Mouse (Mus musculus) cerebellum, adult 2 months (tissue): ENCODE measurements at regions not wholly inside any gene's neighbourhood (a gene's known extent, or its start where the extent isn't known, plus 50 kb on each side); places are given as distances from the start of the nearest gene placed in this dataset.

Source experiments
- DNase-seq, 2 experiments: peaks; one replicate each; pipeline ENCODE4 v3.0.0; 2021
- H3K27ac ChIP-seq: fragments of 200-500 bp; 2 replicates; pipeline ENCODE4 v1.5.1; 2012; ENCODE audit warnings: low read length, control low read depth, inconsistent platforms; ENCODE audit not compliant: insufficient read depth
- H3K27me3 ChIP-seq: fragments of 200-500 bp; 2 replicates; pipeline ENCODE4 v1.6.1; 2012; ENCODE audit warnings: inconsistent platforms, mild to moderate bottlenecking, low read length, moderate library complexity; ENCODE audit not compliant: control insufficient read depth, insufficient read depth
- H3K4me1 ChIP-seq: fragments of 200-500 bp; 2 replicates; pipeline ENCODE4 v1.6.1; 2011; ENCODE audit warnings: low read length; ENCODE audit not compliant: control insufficient read depth, insufficient read depth
- H3K4me3 ChIP-seq: fragments of 200-500 bp; replicated peaks from 2 replicates; pipeline ENCODE3; 2011; ENCODE audit warnings: mild to moderate bottlenecking, low read depth, low read length, control low read depth; ENCODE audit not compliant: insufficient read depth
- CTCF ChIP-seq: fragments of 200-500 bp; IDR thresholded peaks from 2 replicates; pipeline ENCODE4 v1.5.1; 2011; ENCODE audit warnings: low read depth, mild to moderate bottlenecking, control low read depth, low read length, moderate library complexity, borderline replicate concordance; ENCODE audit not compliant: insufficient read depth
- POLR2A ChIP-seq: fragments of 200-500 bp; IDR thresholded peaks from 2 replicates; pipeline ENCODE4 v1.6.1; 2011; ENCODE audit warnings: low read length, control low read depth, borderline replicate concordance; ENCODE audit not compliant: insufficient read depth
- WGBS: fragments of 180-500 bp; shearing (Covaris S2); methylation state at CpG from one replicate; pipeline ENCODE4 v1.1.7; 2018; 5-methylcytosine and 5-hydroxymethylcytosine counted together

- WGBS: 88% methylated on average over 12 of the region's 12 CpGs
- no peak for TF ChIP-seq POLR2A
- TF ChIP-seq CTCF: no peak
- Histone ChIP-seq H3K27ac (no peak overlapping the region), H3K4me3 (no peak overlapping the region), H3K27me3 (no peaks in the 10 kb centered on the region; the same call in 1 of the 2 replicates), H3K4me1 (no peaks in the 10 kb centered on the region)
- no peak for DNase-seq
Measured at GRCm38 (mm10) chr3:104327034-104327729, 107.0 kb upstream of the Magi3 start.

GRCm38 (mm10) chr3:104322591-104322990 is 102.4 kb upstream of the Magi3 start:
- Histone ChIP-seq H3K4me1 (no peaks in the 10 kb centered on the region), H3K27me3 (no peaks in the 10 kb centered on the region; the same call in 1 of the 2 replicates), H3K4me3 (no peak overlapping the region), H3K27ac (no peak overlapping the region)
- WGBS: 85% methylated on average over 2 of the region's 2 CpGs
- DNase-seq: no peak
- no peak for TF ChIP-seq CTCF
- TF ChIP-seq POLR2A: no peak

GRCm38 (mm10) chr3:104320404-104320803 is 100.2 kb upstream of the Magi3 start:
- TF ChIP-seq CTCF: no peak
- DNase-seq: no peak
- WGBS: 54% methylated on average over 4 of the region's 4 CpGs
- H3K4me1 ChIP-seq: no peaks in the 10 kb centered on the region
- no peak overlapping the region for H3K4me3 ChIP-seq
- H3K27me3 ChIP-seq: no peaks in the 10 kb centered on the region; the same call in 1 of the 2 replicates
- no peak overlapping the region for H3K27ac ChIP-seq

- H3K4me3 ChIP-seq: no peak overlapping the region
- H3K27me3 ChIP-seq: no peaks in the 10 kb centered on the region; the same call in 1 of the 2 replicates
- H3K27ac ChIP-seq: no peak overlapping the region
- no peaks in the 10 kb centered on the region for H3K4me1 ChIP-seq
- no peak for TF ChIP-seq CTCF
- no peak for TF ChIP-seq POLR2A
- no peak for DNase-seq
- 34% methylated on average over 6 of the region's 6 CpGs for WGBS
Measured at GRCm38 (mm10) chr3:104319377-104319776, 99.2 kb upstream of the Magi3 start.

- DNase-seq: peak in 1 of 2 experiments; percentile 28
- TF ChIP-seq POLR2A (no peak), CTCF (no peak)
- Histone ChIP-seq H3K27me3 (no peaks in the 10 kb centered on the region; the same call in 1 of the 2 replicates), H3K4me1 (no peaks in the 10 kb centered on the region), H3K4me3 (no peak overlapping the region), H3K27ac (no peak overlapping the region)
- WGBS: 19% methylated on average over 8 of the region's 8 CpGs
Measured at GRCm38 (mm10) chr3:104318911-104319310, 98.7 kb upstream of the Magi3 start.

- Histone ChIP-seq H3K27ac (no peak overlapping the region), H3K4me1 (no peaks in the 10 kb centered on the region), H3K27me3 (no peaks in the 10 kb centered on the region; the same call in 1 of the 2 replicates), H3K4me3 (no peak overlapping the region)
- TF ChIP-seq POLR2A (no peak), CTCF (no peak)
- DNase-seq: no peak
- WGBS: 88% methylated on average over 4 of the region's 4 CpGs
Measured at GRCm38 (mm10) chr3:104317528-104317927, 97.4 kb upstream of the Magi3 start.

- 85% methylated on average over 4 of the region's 4 CpGs for WGBS
- no peak for TF ChIP-seq CTCF
- no peak for TF ChIP-seq POLR2A
- Histone ChIP-seq H3K27me3 (no peaks in the 10 kb centered on the region), H3K4me1 (no peaks in the 10 kb centered on the region), H3K4me3 (no peak overlapping the region), H3K27ac (no peak overlapping the region)
- no peak for DNase-seq
Measured at GRCm38 (mm10) chr3:104313063-104313462, 92.9 kb upstream of the Magi3 start.

GRCm38 (mm10) chr3:104306961-104307360 is 86.8 kb upstream of the Magi3 start:
- H3K4me1 ChIP-seq: no peaks in the 10 kb centered on the region
- H3K4me3 ChIP-seq: no peak overlapping the region
- TF ChIP-seq CTCF (no peak), POLR2A (no peak)
- 94% methylated on average over 1 of the region's 1 CpGs for WGBS
- H3K27me3 ChIP-seq: no peaks in the 10 kb centered on the region; the same call in 1 of the 2 replicates
- no peak for DNase-seq
- H3K27ac ChIP-seq: no peak overlapping the region
